Mouse (Mus musculus): Measurements from ENCODE around the gene Cbfa2t3. TPM values are rescaled to one million over a fixed set of nuclear protein-coding genes. Genes with fewer than 3 reads are reported as not detected.

Gene Cbfa2t3
- polyA plus RNA-seq, 1 experiment from 2014 or later, result 8.9 TPM

GRCm38 (mm10) chr8:122691018-122691417 is 7.9 kb downstream of the Cbfa2t3 start:
- no peaks in the 10 kb centered on the region for H3K36me3 ChIP-seq (ENCODE audit: control insufficient read depth, insufficient read depth, low read length)
- no peak overlapping the region for H3K4me2 ChIP-seq (replicated peaks; ENCODE audit: low read depth, low read length)
- H3K4me3 ChIP-seq (ENCODE audit: low read depth, low read length), result no peak overlapping the region
- WGBS, result 84% methylated on average over 6 of the region's 6 CpGs
- DNase-seq (ENCODE audit: low spot score) (no peak), ATAC-seq (ENCODE audit: low FRiP score) (no peak)
- no peaks in the 10 kb centered on the region for H3K4me1 ChIP-seq (replicated peaks; ENCODE audit: control insufficient read depth, insufficient read depth, low read length)
- no peak overlapping the region for H3K9ac ChIP-seq (ENCODE audit: low read depth, low read length)
- H3K27me3 ChIP-seq (ENCODE audit: control insufficient read depth, insufficient read depth, low read length), result no peaks in the 10 kb centered on the region
- H3K9me3 ChIP-seq (ENCODE audit: control insufficient read depth, low read length), result no peaks in the 10 kb centered on the region
- no peak overlapping the region for H3K27ac ChIP-seq (ENCODE audit: low read depth, low read length)

DNA sequence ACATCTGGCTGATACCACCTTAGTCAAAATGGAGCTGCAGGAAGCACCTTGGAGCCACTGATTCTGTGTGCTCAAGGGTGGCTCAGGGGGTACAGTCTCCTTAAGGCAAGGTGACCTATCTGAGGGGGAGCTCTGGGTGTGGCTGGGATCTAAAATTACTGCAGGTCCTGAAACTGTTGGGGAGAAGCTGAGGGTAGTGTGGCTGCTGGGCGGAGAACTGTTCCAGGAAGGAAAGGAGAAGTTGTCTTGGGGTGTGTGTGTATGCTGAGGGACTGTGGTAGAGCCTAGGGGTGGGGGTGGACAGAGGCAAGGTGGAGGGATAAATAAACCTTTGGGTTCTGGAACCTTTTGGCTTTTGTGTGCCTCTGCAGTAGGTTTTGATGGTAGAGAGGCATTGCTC is 9.6 kb downstream of the Cbfa2t3 start:
- 89% methylated on average over 1 of the region's 1 CpGs for WGBS
- no peaks in the 10 kb centered on the region for H3K4me1 ChIP-seq (replicated peaks; ENCODE audit: control insufficient read depth, insufficient read depth, low read length)
- no peak overlapping the region for H3K4me2 ChIP-seq (replicated peaks; ENCODE audit: low read depth, low read length)
- DNase-seq (ENCODE audit: low spot score), result no peak
- ATAC-seq (ENCODE audit: low FRiP score), result no peak
- no peak overlapping the region for H3K4me3 ChIP-seq (ENCODE audit: low read depth, low read length)
- H3K27me3 ChIP-seq (ENCODE audit: control insufficient read depth, insufficient read depth, low read length), result no peaks in the 10 kb centered on the region
- no peaks in the 10 kb centered on the region for H3K9me3 ChIP-seq (ENCODE audit: control insufficient read depth, low read length)
- no peak overlapping the region for H3K9ac ChIP-seq (ENCODE audit: low read depth, low read length)
- H3K36me3 ChIP-seq (ENCODE audit: control insufficient read depth, insufficient read depth, low read length), result no peaks in the 10 kb centered on the region
- H3K27ac ChIP-seq (ENCODE audit: low read depth, low read length), result no peak overlapping the region

DNA sequence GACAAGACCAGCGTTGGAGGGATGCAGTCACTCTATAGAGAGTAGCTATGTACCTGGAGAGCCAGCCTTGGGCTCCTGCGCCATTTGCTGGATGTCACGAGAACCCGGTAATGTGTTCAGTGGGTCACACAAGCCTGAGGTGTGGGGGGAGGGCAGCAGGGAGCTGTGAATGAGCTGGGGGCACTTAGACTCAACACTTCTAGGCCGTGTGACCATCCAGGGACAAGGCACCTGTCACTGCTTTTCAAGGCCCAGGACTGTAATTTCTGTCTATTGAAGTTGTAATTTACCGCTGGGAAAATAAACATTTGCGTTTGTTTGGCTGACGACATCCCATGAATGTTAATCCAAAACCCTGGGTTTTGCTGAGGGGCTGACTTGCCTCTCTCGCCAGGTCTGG is 12.0 kb downstream of the Cbfa2t3 start:
- Histone ChIP-seq H3K27me3 (ENCODE audit: control insufficient read depth, insufficient read depth, low read length) (peaks cover under 1% of the 10 kb centered on the region; the same call in 1 of the 2 replicates), H3K27ac (ENCODE audit: low read depth, low read length) (no peak overlapping the region), H3K4me1 (replicated peaks; ENCODE audit: control insufficient read depth, insufficient read depth, low read length) (no peaks in the 10 kb centered on the region), H3K9ac (ENCODE audit: low read depth, low read length) (no peak overlapping the region), H3K9me3 (ENCODE audit: control insufficient read depth, low read length) (no peaks in the 10 kb centered on the region), H3K4me3 (ENCODE audit: low read depth, low read length) (no peak overlapping the region), H3K36me3 (ENCODE audit: control insufficient read depth, insufficient read depth, low read length) (no peaks in the 10 kb centered on the region), H3K4me2 (replicated peaks; ENCODE audit: low read depth, low read length) (no peak overlapping the region)
- WGBS, result 82% methylated on average over 9 of the region's 9 CpGs
- DNase-seq (ENCODE audit: low spot score), result no peak
- no peak for ATAC-seq (ENCODE audit: low FRiP score)

DNA sequence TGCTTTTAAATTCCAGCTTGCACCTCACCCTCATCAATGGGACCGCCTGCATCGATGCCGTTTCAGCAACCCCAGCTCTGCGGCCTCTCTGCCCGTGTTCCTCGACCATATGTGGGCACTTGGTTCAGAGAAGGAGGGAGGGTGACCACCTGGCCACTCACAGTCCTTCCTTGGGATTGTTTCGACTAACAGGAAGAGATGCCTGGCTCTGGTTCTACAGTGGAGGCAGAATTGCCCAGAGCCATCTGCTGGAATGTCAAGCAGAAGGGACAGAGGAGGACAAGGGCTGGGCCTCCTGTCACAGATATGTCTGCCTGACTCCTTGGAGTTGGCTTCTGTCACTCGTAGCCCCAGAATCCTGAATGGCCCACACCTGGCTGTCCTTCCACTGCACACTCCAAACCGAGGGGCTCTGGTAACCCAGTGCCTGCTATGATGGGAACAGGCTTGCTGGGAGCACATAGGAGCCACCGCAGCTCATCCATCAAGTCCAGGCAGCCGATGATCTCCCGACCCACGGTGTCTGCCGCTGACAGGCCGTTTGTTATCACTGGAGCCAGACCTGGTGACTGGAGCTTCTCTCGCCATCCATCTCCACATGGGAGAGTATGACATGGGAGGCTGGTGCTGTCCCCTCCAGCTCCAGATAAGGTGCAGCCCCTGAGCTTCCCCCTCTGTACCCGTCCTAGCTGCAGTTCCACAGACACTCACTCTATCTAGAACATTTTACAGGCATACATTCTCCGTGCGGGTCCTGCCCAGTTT is 13.6 kb downstream of the Cbfa2t3 start:
- Histone ChIP-seq H3K36me3 (ENCODE audit: control insufficient read depth, insufficient read depth, low read length) (no peaks in the 10 kb centered on the region), H3K9ac (ENCODE audit: low read depth, low read length) (no peak overlapping the region)

GRCm38 (mm10) chr8:122682820-122683219 is 16.1 kb downstream of the Cbfa2t3 start:
- 90% methylated on average over 11 of the region's 11 CpGs for WGBS
- Histone ChIP-seq H3K4me1 (replicated peaks; ENCODE audit: control insufficient read depth, insufficient read depth, low read length) (peaks cover 3% of the 10 kb centered on the region; the same call in 1 of the 2 replicates), H3K36me3 (ENCODE audit: control insufficient read depth, insufficient read depth, low read length) (no peaks in the 10 kb centered on the region), H3K27me3 (ENCODE audit: control insufficient read depth, insufficient read depth, low read length) (peaks cover 21% of the 10 kb centered on the region), H3K4me3 (ENCODE audit: low read depth, low read length) (no peak overlapping the region), H3K27ac (ENCODE audit: low read depth, low read length) (no peak overlapping the region), H3K4me2 (replicated peaks; ENCODE audit: low read depth, low read length) (no peak overlapping the region), H3K9ac (ENCODE audit: low read depth, low read length) (no peak overlapping the region), H3K9me3 (ENCODE audit: control insufficient read depth, low read length) (no peaks in the 10 kb centered on the region)
- DNase-seq (ENCODE audit: low spot score) (no peak), ATAC-seq (ENCODE audit: low FRiP score) (no peak)

More for the DNA sequence above, 13.6 kb downstream of the Cbfa2t3 start:
- peaks cover 8% of the 10 kb centered on the region; the same call in 1 of the 2 replicates for H3K27me3 ChIP-seq (ENCODE audit: control insufficient read depth, insufficient read depth, low read length)
- no peak overlapping the region for H3K4me2 ChIP-seq (replicated peaks; ENCODE audit: low read depth, low read length)
- 64% methylated on average over 19 of the region's 19 CpGs for WGBS
- H3K4me3 ChIP-seq (ENCODE audit: low read depth, low read length), result no peak overlapping the region
- ATAC-seq (ENCODE audit: low FRiP score) (no peak; the same call in 1 of the 2 replicates), DNase-seq (ENCODE audit: low spot score) (no peak)
- no peak overlapping the region for H3K27ac ChIP-seq (ENCODE audit: low read depth, low read length)
- no peaks in the 10 kb centered on the region for H3K4me1 ChIP-seq (replicated peaks; ENCODE audit: control insufficient read depth, insufficient read depth, low read length)
- no peaks in the 10 kb centered on the region for H3K9me3 ChIP-seq (ENCODE audit: control insufficient read depth, low read length)

GRCm38 (mm10) chr8:122680171-122680570 is 18.7 kb downstream of the Cbfa2t3 start:
- Histone ChIP-seq H3K9me3 (ENCODE audit: control insufficient read depth, low read length) (no peaks in the 10 kb centered on the region), H3K27me3 (ENCODE audit: control insufficient read depth, insufficient read depth, low read length) (peaks cover 37% of the 10 kb centered on the region), H3K27ac (ENCODE audit: low read depth, low read length) (no peak overlapping the region), H3K4me2 (replicated peaks; ENCODE audit: low read depth, low read length) (no peak overlapping the region), H3K36me3 (ENCODE audit: control insufficient read depth, insufficient read depth, low read length) (no peaks in the 10 kb centered on the region), H3K9ac (ENCODE audit: low read depth, low read length) (no peak overlapping the region), H3K4me1 (replicated peaks; ENCODE audit: control insufficient read depth, insufficient read depth, low read length) (peaks cover 7% of the 10 kb centered on the region; the same call in 1 of the 2 replicates), H3K4me3 (ENCODE audit: low read depth, low read length) (no peak overlapping the region)
- WGBS, result 40% methylated on average over 7 of the region's 7 CpGs
- ATAC-seq (ENCODE audit: low FRiP score), result no peak
- DNase-seq (ENCODE audit: low spot score), result no peak

DNA sequence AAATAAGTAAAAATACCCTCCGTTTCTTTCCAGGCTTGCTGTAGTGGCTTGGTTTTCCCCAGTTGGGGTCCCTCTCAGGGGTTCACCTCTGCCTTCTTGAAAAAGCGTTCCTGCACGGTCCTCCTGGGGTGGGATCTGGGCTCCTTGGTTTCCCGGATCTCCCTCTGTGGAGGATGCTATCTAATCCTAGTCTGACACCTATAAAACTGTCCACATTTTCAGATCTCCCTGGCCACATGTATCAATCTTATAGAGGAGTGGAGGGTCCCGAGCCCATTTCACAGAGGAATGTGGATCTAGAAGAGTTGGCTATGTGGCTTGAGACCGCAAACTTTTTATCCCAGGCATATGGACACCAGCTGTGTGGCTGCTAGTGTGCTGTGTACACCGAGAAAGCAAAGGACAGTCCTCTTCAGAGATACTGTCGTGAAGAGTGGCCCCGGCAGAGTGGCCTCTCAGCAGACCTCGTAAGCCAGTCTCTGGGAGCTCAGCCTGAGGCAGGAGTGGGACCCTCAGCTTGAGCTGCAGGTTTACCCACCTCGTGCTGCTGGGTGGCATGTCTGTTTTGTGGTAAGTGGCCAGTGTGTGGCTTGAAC is 19.5 kb downstream of the Cbfa2t3 start:
- WGBS, result 25% methylated on average over 11 of the region's 11 CpGs
- H3K9ac ChIP-seq (ENCODE audit: low read depth, low read length), result peak overlapping the region; percentile 23; the same call in 1 of the 2 replicates
- H3K27me3 ChIP-seq (ENCODE audit: control insufficient read depth, insufficient read depth, low read length), result peaks cover 37% of the 10 kb centered on the region
- H3K9me3 ChIP-seq (ENCODE audit: control insufficient read depth, low read length), result no peaks in the 10 kb centered on the region
- H3K4me1 ChIP-seq (replicated peaks; ENCODE audit: control insufficient read depth, insufficient read depth, low read length), result peaks cover 7% of the 10 kb centered on the region; the same call in 1 of the 2 replicates
- H3K4me2 ChIP-seq (replicated peaks; ENCODE audit: low read depth, low read length), result peak overlapping the region; percentile 97; the same call in 1 of the 2 replicates
- no peak for DNase-seq (ENCODE audit: low spot score)
- no peaks in the 10 kb centered on the region for H3K36me3 ChIP-seq (ENCODE audit: control insufficient read depth, insufficient read depth, low read length)
- no peak overlapping the region for H3K27ac ChIP-seq (ENCODE audit: low read depth, low read length)
- H3K4me3 ChIP-seq (ENCODE audit: low read depth, low read length), result no peak overlapping the region
- no peak for ATAC-seq (ENCODE audit: low FRiP score)

DNA sequence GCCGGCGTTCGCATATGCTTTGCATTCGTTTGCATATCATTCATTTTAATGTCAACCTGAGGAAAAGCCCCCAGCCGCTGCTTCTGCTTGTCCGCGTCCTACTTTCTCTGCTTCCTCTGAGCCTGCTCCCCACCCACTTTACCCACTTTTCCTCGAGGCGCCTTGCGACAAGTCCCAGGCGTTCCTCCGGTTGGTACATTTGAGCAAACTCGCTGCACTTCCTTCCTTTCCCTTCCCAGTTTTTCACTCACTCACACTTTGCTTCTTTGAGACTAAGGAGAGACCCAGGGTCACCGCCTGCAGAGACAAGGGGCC is 20.1 kb downstream of the Cbfa2t3 start:
- DNase-seq (ENCODE audit: low spot score) (no peak), ATAC-seq (ENCODE audit: low FRiP score) (no peak; the same call in 1 of the 2 replicates)
- peaks cover 7% of the 10 kb centered on the region; the same call in 1 of the 2 replicates for H3K4me1 ChIP-seq (replicated peaks; ENCODE audit: control insufficient read depth, insufficient read depth, low read length)
- H3K27ac ChIP-seq (ENCODE audit: low read depth, low read length), result no peak overlapping the region
- no peak overlapping the region; the same call in 1 of the 2 replicates for H3K9ac ChIP-seq (ENCODE audit: low read depth, low read length)
- 2% methylated on average over 14 of the region's 14 CpGs for WGBS
- peak overlapping the region; percentile 97 for H3K4me2 ChIP-seq (replicated peaks; ENCODE audit: low read depth, low read length)
- peaks cover 37% of the 10 kb centered on the region for H3K27me3 ChIP-seq (ENCODE audit: control insufficient read depth, insufficient read depth, low read length)
- no peaks in the 10 kb centered on the region for H3K36me3 ChIP-seq (ENCODE audit: control insufficient read depth, insufficient read depth, low read length)
- peak overlapping the region; percentile 58 for H3K4me3 ChIP-seq (ENCODE audit: low read depth, low read length)
- no peaks in the 10 kb centered on the region for H3K9me3 ChIP-seq (ENCODE audit: control insufficient read depth, low read length)
